Comparison of ENCODE assay signal across 9 mouse cellular contexts in the genomic region with DNA sequence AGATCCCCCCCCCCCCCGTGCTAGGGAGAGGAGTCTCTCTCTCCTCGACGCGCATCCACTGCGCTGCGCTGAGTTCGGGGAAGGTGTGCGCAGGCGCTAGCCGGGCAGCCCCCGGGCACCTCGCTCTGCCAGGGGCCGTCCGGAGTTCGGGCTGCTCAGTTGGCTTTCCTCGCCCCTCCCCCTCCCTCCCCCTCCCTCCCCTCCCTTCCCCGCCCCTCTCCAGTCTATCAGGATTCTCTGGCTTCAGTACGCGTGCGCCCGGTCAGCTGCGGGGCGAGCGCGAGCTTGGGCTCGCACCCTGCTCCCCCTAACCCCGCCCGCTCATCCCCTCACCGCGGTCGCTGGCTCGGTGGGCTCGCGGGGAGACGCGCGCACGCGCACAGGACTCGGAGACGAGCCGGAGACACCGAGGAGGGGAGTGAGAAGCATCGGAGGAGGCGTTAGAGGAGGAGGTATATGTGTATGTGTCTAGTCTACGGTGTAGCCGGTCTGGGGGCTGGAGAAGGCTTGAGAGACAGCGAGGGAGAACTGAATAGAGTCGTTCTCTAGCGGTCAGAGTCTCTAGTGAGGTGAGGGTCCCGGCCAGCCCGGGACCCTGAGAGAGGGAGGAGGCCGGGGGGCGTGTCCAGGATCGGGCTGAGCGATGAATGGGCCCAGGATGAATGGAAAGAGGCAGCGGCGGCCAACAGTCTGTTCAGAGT. TPM values are rescaled to one million over a fixed set of nuclear protein-coding genes. Genes with fewer than 3 reads are reported as not detected.
A peak's percentile ranks its signal among the peaks of the same experiment; 100 is the strongest.
DNase-seq lines count a peak whose midpoint lies in the region; ATAC-seq and TF ChIP-seq lines count a peak whose summit lies in the region.
"Had no signal": no experiment of that assay in that cellular context is flagged by ENCODE, and none has a peak within 500 bp of the region (broad histone marks: within the 10 kb centered on the region; RNA-seq: fewer than 3 reads in every experiment).

No protein-coding gene starts in this region.

- no peak for TF ChIP-seq POLR2A in spleen, adult 2 months (IDR thresholded peaks at IDR 0.05; ENCODE audit: low read depth, low read length)
- TF ChIP-seq POLR2A in limb, embryonic 14.5 days (IDR thresholded peaks at IDR 0.05; ENCODE audit: borderline replicate concordance, extremely low read depth, insufficient read depth, insufficient read length) = peak; percentile 35; the same call in 1 of the 2 replicates
- TF ChIP-seq POLR2A in thymus, adult 2 months (IDR thresholded peaks at IDR 0.05; ENCODE audit: control insufficient read depth, extremely low read depth, insufficient read depth, low read length, poor library complexity) = no peak

- peak; percentile 91 for ATAC-seq in embryonic facial prominence, embryonic 13.5 days (ENCODE audit: insufficient number of reproducible peaks, insufficient read depth, low FRiP score, low TSS enrichment, low read depth)
- ATAC-seq in kidney, embryonic 14.5 days (ENCODE audit: low FRiP score, low TSS enrichment) = peak; percentile 95
- peak; percentile 92 for ATAC-seq in limb, embryonic 14.5 days (ENCODE audit: low FRiP score, low read depth)
- ATAC-seq in neural tube, embryonic 11.5 days (ENCODE audit: insufficient read depth, low FRiP score, low TSS enrichment) = peak; percentile 91

- peak overlapping the region; percentile 30; the same call in 1 of the 2 replicates for H3K4me3 ChIP-seq in spleen, adult 2 months (ENCODE audit: extremely low read depth, insufficient read depth, insufficient read length)
- H3K4me3 ChIP-seq in embryonic facial prominence, embryonic 13.5 days = peak overlapping the region; percentile 50
- peak overlapping the region; percentile 46 for H3K4me3 ChIP-seq in kidney, embryonic 14.5 days (ENCODE audit: low read length)
- H3K4me3 ChIP-seq in limb, embryonic 14.5 days (replicated peaks; ENCODE audit: low read length) = peak overlapping the region; percentile 46
- peak overlapping the region; percentile 44 for H3K4me3 ChIP-seq in neural tube, embryonic 11.5 days (ENCODE audit: low read depth, low read length)
- H3K4me3 ChIP-seq in thymus, adult 2 months (ENCODE audit: control insufficient read depth, insufficient read depth, low read length) = peak overlapping the region; percentile 50

- peaks cover 2% of the 10 kb centered on the region for H3K4me1 ChIP-seq in spleen, adult 2 months (ENCODE audit: control insufficient read depth, insufficient read depth, insufficient read length)
- H3K4me1 ChIP-seq in embryonic facial prominence, embryonic 13.5 days = no peaks in the 10 kb centered on the region
- no peaks in the 10 kb centered on the region for H3K4me1 ChIP-seq in kidney, embryonic 14.5 days (ENCODE audit: control insufficient read depth, insufficient read depth, low read length)
- no peaks in the 10 kb centered on the region for H3K4me1 ChIP-seq in limb, embryonic 14.5 days (ENCODE audit: control insufficient read depth, insufficient read depth, low read length)
- no peaks in the 10 kb centered on the region for H3K4me1 ChIP-seq in neural tube, embryonic 11.5 days (ENCODE audit: control insufficient read depth, insufficient read depth, low read length)
- peaks cover 6% of the 10 kb centered on the region; the same call in 1 of the 2 replicates for H3K4me1 ChIP-seq in thymus, adult 2 months (replicated peaks; ENCODE audit: control insufficient read depth, insufficient read depth, low read length)

- no peaks in the 10 kb centered on the region for H3K9me3 ChIP-seq in embryonic facial prominence, embryonic 13.5 days
- H3K9me3 ChIP-seq in kidney, embryonic 14.5 days (ENCODE audit: control insufficient read depth, low read length) = no peaks in the 10 kb centered on the region
- H3K9me3 ChIP-seq in limb, embryonic 14.5 days (ENCODE audit: control insufficient read depth, low read length) = no peaks in the 10 kb centered on the region
- H3K9me3 ChIP-seq in neural tube, embryonic 11.5 days (ENCODE audit: control insufficient read depth, low read length) = no peaks in the 10 kb centered on the region

- no peaks in the 10 kb centered on the region for H3K27me3 ChIP-seq in spleen, adult 2 months (ENCODE audit: control insufficient read depth, insufficient read depth, low read length)
- H3K27me3 ChIP-seq in embryonic facial prominence, embryonic 13.5 days = 0 out of 2 replicates have a peak, but pooled peaks cover 4% of the 10 kb centered on the region
- H3K27me3 ChIP-seq in kidney, embryonic 14.5 days (ENCODE audit: control insufficient read depth, insufficient read depth, low read length) = no peaks in the 10 kb centered on the region
- no peaks in the 10 kb centered on the region for H3K27me3 ChIP-seq in limb, embryonic 14.5 days (ENCODE audit: control insufficient read depth, insufficient read depth, low read length)
- no peaks in the 10 kb centered on the region for H3K27me3 ChIP-seq in neural tube, embryonic 11.5 days (ENCODE audit: control insufficient read depth, insufficient read depth, low read length)
- no peaks in the 10 kb centered on the region; the same call in 1 of the 2 replicates for H3K27me3 ChIP-seq in thymus, adult 2 months (ENCODE audit: control insufficient read depth, insufficient read depth, low read length)

- peak overlapping the region; percentile 59 for H3K4me2 ChIP-seq in embryonic facial prominence, embryonic 13.5 days
- peak overlapping the region; percentile 51 for H3K4me2 ChIP-seq in kidney, embryonic 14.5 days (replicated peaks; ENCODE audit: low read depth, low read length)
- peak overlapping the region; percentile 58 for H3K4me2 ChIP-seq in limb, embryonic 14.5 days (replicated peaks; ENCODE audit: low read depth, low read length, severe bottlenecking)
- H3K4me2 ChIP-seq in neural tube, embryonic 11.5 days (ENCODE audit: low read depth) = peak overlapping the region; percentile 57

- 35% methylated on average over 36 of the region's 58 CpGs for WGBS in spleen, adult 2 months
- WGBS in embryonic facial prominence, embryonic 13.5 days = 23% methylated on average over 51 of the region's 58 CpGs
- 28% methylated on average over 56 of the region's 58 CpGs for WGBS in kidney, embryonic 14.5 days
- 22% methylated on average over 39 of the region's 58 CpGs for WGBS in limb, embryonic 14.5 days
- 18% methylated on average over 51 of the region's 58 CpGs for WGBS in neural tube, embryonic 11.5 days
- 5% methylated on average over 42 of the region's 58 CpGs for WGBS in thymus, adult 2 months

- H3K27ac ChIP-seq in spleen, adult 2 months (ENCODE audit: insufficient read depth, low read length) = no peak overlapping the region
- peak overlapping the region; percentile 90 for H3K27ac ChIP-seq in embryonic facial prominence, embryonic 13.5 days
- peak overlapping the region; percentile 78 for H3K27ac ChIP-seq in kidney, embryonic 14.5 days (ENCODE audit: low read depth, low read length)
- peak overlapping the region; percentile 86 for H3K27ac ChIP-seq in limb, embryonic 14.5 days (replicated peaks; ENCODE audit: low read depth, low read length)
- H3K27ac ChIP-seq in neural tube, embryonic 11.5 days (ENCODE audit: low read depth, low read length) = peak overlapping the region; percentile 80
- no peak overlapping the region for H3K27ac ChIP-seq in thymus, adult 2 months (ENCODE audit: control insufficient read depth, insufficient read depth, low read length)

- H3K36me3 ChIP-seq in spleen, adult 2 months (ENCODE audit: control insufficient read depth, insufficient read depth, low read length) = no peaks in the 10 kb centered on the region
- no peaks in the 10 kb centered on the region for H3K36me3 ChIP-seq in embryonic facial prominence, embryonic 13.5 days
- no peaks in the 10 kb centered on the region for H3K36me3 ChIP-seq in kidney, embryonic 14.5 days (ENCODE audit: control insufficient read depth, insufficient read depth, low read length)
- H3K36me3 ChIP-seq in limb, embryonic 14.5 days (ENCODE audit: control insufficient read depth, insufficient read depth, low read length) = no peaks in the 10 kb centered on the region
- H3K36me3 ChIP-seq in neural tube, embryonic 11.5 days (ENCODE audit: control insufficient read depth, insufficient read depth, low read length) = no peaks in the 10 kb centered on the region
- H3K36me3 ChIP-seq in thymus, adult 2 months (ENCODE audit: control insufficient read depth, insufficient read depth, low read length) = no peaks in the 10 kb centered on the region

- no peak for TF ChIP-seq CTCF in spleen, adult 2 months (IDR thresholded peaks at IDR 0.05; ENCODE audit: extremely low read depth, insufficient read depth, insufficient read length, insufficient replicate concordance)
- no peak for TF ChIP-seq CTCF in thymus, adult 2 months (IDR thresholded peaks at IDR 0.05; ENCODE audit: borderline replicate concordance, control insufficient read depth, extremely low read depth, insufficient read depth, low read length, poor library complexity)

- peak overlapping the region; percentile 64 for H3K9ac ChIP-seq in embryonic facial prominence, embryonic 13.5 days
- H3K9ac ChIP-seq in kidney, embryonic 14.5 days (ENCODE audit: low read depth, low read length) = peak overlapping the region; percentile 51
- H3K9ac ChIP-seq in limb, embryonic 14.5 days (ENCODE audit: low read depth, low read length, severe bottlenecking) = peak overlapping the region; percentile 49
- H3K9ac ChIP-seq in neural tube, embryonic 11.5 days (ENCODE audit: low read length) = peak overlapping the region; percentile 47

- no peak for DNase-seq in spleen, adult 2 months (ENCODE audit: low read depth in 1 of 2, low spot score in 2 of 2)
- no peak for DNase-seq in spleen, adult 12 weeks (ENCODE audit: low spot score)
- DNase-seq in heart, adult 8-10 months (ENCODE audit: low spot score) = peak; percentile 0
- DNase-seq in limb, embryonic 14.5 days (ENCODE audit: low spot score) = peak; percentile 83
- DNase-seq in neural tube, embryonic 11.5 days (ENCODE audit: low spot score) = peak; percentile 91
- peak; percentile 55 for DNase-seq in thymus, adult 2 months

RNA-seq across cellular contexts. Expression of a gene that starts 28.5 kb away (rescaled TPM):
- 0.01 and 0.02 TPM in 2 replicates for polyA plus RNA-seq in spleen, adult 2 months (2012; rRNA removed)
- 3.9 and 4.2 TPM in 2 replicates for polyA plus RNA-seq in embryonic facial prominence, embryonic 13.5 days (2015; fragmentation: Nextera tagmentation; extraction: Ambion mirVana)
- total RNA-seq in heart, adult 8-10 months (2022) = under 1 TPM; 0.26 to 0.50 (median 0.41) TPM
- 3.9 and 4.3 TPM in 2 replicates for polyA plus RNA-seq in kidney, embryonic 14.5 days (2014; fragmentation: Nextera tagmentation; extraction: Ambion mirVana)
- polyA plus RNA-seq in limb, embryonic 14.5 days (2012; rRNA removed) = 3.2 and 3.3 TPM in 2 replicates
- 2.6 and 3.8 TPM in 2 replicates for polyA plus RNA-seq in limb, embryonic 14.5 days (2014; fragmentation: Nextera tagmentation; extraction: Ambion mirVana)
- polyA plus RNA-seq in neural tube, embryonic 11.5 days (2014; fragmentation: Nextera tagmentation; extraction: Ambion mirVana) = 13.7 and 15.1 TPM in 2 replicates
- 0.12 and 0.29 TPM in 2 replicates for polyA plus RNA-seq in thymus, adult 2 months (2012; rRNA removed)
- total RNA-seq: MEL had no signal

Comparison
In these comparisons a context has a peak if more than half of its experiments do, and no peak if none do; other contexts are left out.
1. DNase-seq: peak in heart, adult 8-10 months (single experiment), limb, embryonic 14.5 days (single experiment), neural tube, embryonic 11.5 days (single experiment) and thymus, adult 2 months (single experiment); none in spleen, adult 2 months (0 of 2) and spleen, adult 12 weeks (single experiment).
2. H3K27ac ChIP-seq: peak in embryonic facial prominence, embryonic 13.5 days (single experiment), kidney, embryonic 14.5 days (single experiment), limb, embryonic 14.5 days (single experiment) and neural tube, embryonic 11.5 days (single experiment); none in spleen, adult 2 months (single experiment) and thymus, adult 2 months (single experiment).
3. Peak in every context shown above with its lines, with median percentiles within 50 percentile points of each other: H3K4me3 ChIP-seq, ATAC-seq, H3K4me2 ChIP-seq and H3K9ac ChIP-seq.